ENCODE assay signal across 9 mouse cellular contexts in genomic region chr17:85686476-85687420, GRCm38 (mm10). TPM values are rescaled to one million over a fixed set of nuclear protein-coding genes. Genes with fewer than 3 reads are reported as not detected.
A peak's percentile ranks its signal among the peaks of the same experiment; 100 is the strongest.
DNase-seq lines count a peak whose midpoint lies in the region; ATAC-seq and TF ChIP-seq lines count a peak whose summit lies in the region.
"Had no signal": no experiment of that assay in that cellular context is flagged by ENCODE, and none has a peak within 500 bp of the region (broad histone marks: within the 10 kb centered on the region; RNA-seq: fewer than 3 reads in every experiment).

No protein-coding gene starts in this region.

- 7% methylated on average over 42 of the region's 42 CpGs for WGBS in heart, postnatal 0 days
- 3% methylated on average over 42 of the region's 42 CpGs for WGBS in liver, postnatal 0 days (ENCODE audit: insufficient replicate concordance)

- no peak overlapping the region for H3K9ac ChIP-seq in heart, postnatal 0 days (replicated peaks; ENCODE audit: low read depth, low read length)
- no peak overlapping the region for H3K9ac ChIP-seq in liver, postnatal 0 days (replicated peaks)

- no peak for TF ChIP-seq EP300 in heart, postnatal 0 days (IDR thresholded peaks at IDR 0.05; ENCODE audit: low read depth)
- TF ChIP-seq EP300 in liver, postnatal 0 days (IDR thresholded peaks at IDR 0.05; ENCODE audit: low read depth): no peak

- intact Hi-C loops in gastrocnemius, adult 2 months (cut with DNase I): loop anchor here (10.0 kb wide), 1 partner anchor 348 kb away; no protein-coding TSS in a partner anchor
- intact Hi-C loops in left cerebral cortex, postnatal 4 days (cut with DNase I): loop anchor here (5.0 kb wide), 1 partner anchor 111 kb away; no protein-coding TSS in a partner anchor
- intact Hi-C loops in left cerebral cortex, postnatal 36 days (cut with DNase I): loop anchor here (10.0 kb wide), 1 partner anchor 202 kb away; no protein-coding TSS in a partner anchor

- ATAC-seq in heart, postnatal 0 days (ENCODE audit: insufficient read depth, low read depth): no peak
- no peak for ATAC-seq in liver, postnatal 0 days
- ATAC-seq in megakaryocyte progenitor cell, adult 5-6 weeks (replicated peaks; ENCODE audit: poor library complexity): no peak

- peaks cover 12% of the 10 kb centered on the region; the same call in 1 of the 2 replicates for H3K4me1 ChIP-seq in heart, postnatal 0 days (ENCODE audit: control insufficient read depth, insufficient read depth)
- H3K4me1 ChIP-seq in liver, postnatal 0 days (ENCODE audit: insufficient read depth): peaks cover 18% of the 10 kb centered on the region; the same call in 1 of the 2 replicates

- peak overlapping the region; percentile 84 for H3K27ac ChIP-seq in gastrocnemius, adult 2 months
- H3K27ac ChIP-seq in heart, postnatal 0 days (ENCODE audit: low read depth): no peak overlapping the region
- no peak overlapping the region for H3K27ac ChIP-seq in liver, postnatal 0 days (ENCODE audit: low read depth)

- H3K36me3 ChIP-seq in heart, postnatal 0 days (replicated peaks; ENCODE audit: control insufficient read depth, insufficient read depth, low read length): no peaks in the 10 kb centered on the region
- H3K36me3 ChIP-seq in liver, postnatal 0 days (replicated peaks; ENCODE audit: insufficient read depth, low read length): no peaks in the 10 kb centered on the region

- H3K9me3 ChIP-seq in heart, postnatal 0 days (replicated peaks; ENCODE audit: control insufficient read depth, low read length): no peaks in the 10 kb centered on the region
- no peaks in the 10 kb centered on the region for H3K9me3 ChIP-seq in liver, postnatal 0 days (ENCODE audit: low read length)

- peak overlapping the region; percentile 83 for H3K4me3 ChIP-seq in gastrocnemius, adult 2 months
- H3K4me3 ChIP-seq in heart, postnatal 0 days (ENCODE audit: low read depth, low read length): peak overlapping the region; percentile 46
- H3K4me3 ChIP-seq in liver, postnatal 0 days (ENCODE audit: low read depth, low read length): peak overlapping the region; percentile 28

- peaks cover 98% of the 10 kb centered on the region for H3K27me3 ChIP-seq in heart, postnatal 0 days (ENCODE audit: control insufficient read depth, insufficient read depth, low read length)
- peaks cover 97% of the 10 kb centered on the region for H3K27me3 ChIP-seq in liver, postnatal 0 days (ENCODE audit: insufficient read depth, low read length)

- no peak for DNase-seq in gastrocnemius, adult 2 months
- no peak for DNase-seq in gastrocnemius, postnatal 4 days (ENCODE audit: low spot score in 2 of 2)
- DNase-seq in R1 (ENCODE audit: low read depth, low spot score): peak; percentile 41
- DNase-seq in heart, postnatal 0 days (ENCODE audit: low spot score): no peak
- no peak for DNase-seq in liver, postnatal 0 days
- no peak for DNase-seq in left cerebral cortex, postnatal 4 days
- DNase-seq in left cerebral cortex, postnatal 36 days (ENCODE audit: low spot score in 2 of 2): no peak

- TF ChIP-seq CTCF in gastrocnemius, adult 2 months (IDR thresholded peaks at IDR 0.05): no peak
- TF ChIP-seq CTCF in heart, postnatal 0 days (IDR thresholded peaks at IDR 0.05; ENCODE audit: low read depth): no peak
- TF ChIP-seq CTCF in liver, postnatal 0 days (IDR thresholded peaks at IDR 0.05; ENCODE audit: low read depth): no peak

- peak overlapping the region; percentile 61 for H3K4me2 ChIP-seq in heart, postnatal 0 days (ENCODE audit: low read depth, low read length)
- no peak overlapping the region; the same call in 1 of the 2 replicates for H3K4me2 ChIP-seq in liver, postnatal 0 days (ENCODE audit: low read depth, low read length)

RNA-seq across cellular contexts. Expression of gene Six2, which starts 1.3 kb away (rescaled TPM):
- 10 to 100 TPM; 10.6 to 29.0 TPM for total RNA-seq in gastrocnemius, adult 2 months (2021)
- 10 to 100 TPM; 11.2 to 13.3 TPM for total RNA-seq in gastrocnemius, postnatal 4 days (2021)
- 0.08 TPM in 1 of 2 replicates, not detected in the other for total RNA-seq in heart, postnatal 0 days (2014; rRNA removed; ENCODE audit: low replicate concordance)
- 0.10 TPM in 1 of 2 replicates, not detected in the other for polyA plus RNA-seq in heart, postnatal 0 days (2015; fragmentation: Nextera tagmentation; extraction: Ambion mirVana)
- polyA plus RNA-seq in liver, postnatal 0 days (2015; fragmentation: Nextera tagmentation; extraction: Ambion mirVana): not detected in 2 replicates
- total RNA-seq in megakaryocyte progenitor cell, adult 5-6 weeks (2015): not detected in 2 replicates
- total RNA-seq in megakaryocyte progenitor cell, adult 5-6 weeks (2017): not detected in 2 replicates
- 1 to 10 TPM; 1.4 to 1.8 TPM for total RNA-seq in left cerebral cortex, postnatal 4 days (2021)
- under 1 TPM; 0.49 to 0.72 TPM for total RNA-seq in left cerebral cortex, postnatal 36 days (2021)
- total RNA-seq: adrenal gland, postnatal 36 days had no signal

Comparison
In these comparisons a context has a peak if more than half of its experiments do, and no peak if none do; other contexts are left out.
1. H3K4me3 ChIP-seq: peak in every context shown above with its lines; median percentile 83 in gastrocnemius, adult 2 months; 46 in heart, postnatal 0 days; 28 in liver, postnatal 0 days.
2. RNA of gene Six2, which starts 1.3 kb away (total RNA-seq): 10.6 to 29.0 TPM in gastrocnemius, adult 2 months and 11.2 to 13.3 TPM in gastrocnemius, postnatal 4 days; 1.4 to 1.8 TPM in left cerebral cortex, postnatal 4 days, 0.49 to 0.72 TPM in left cerebral cortex, postnatal 36 days, 0.08 TPM in heart, postnatal 0 days and not detected in megakaryocyte progenitor cell, adult 5-6 weeks; every median in the first group is over 4 times any median in the second.